Mouse (Mus musculus) kidney, postnatal 0 days (tissue): ENCODE results near the gene Tex44. TPM values are rescaled to one million over a fixed set of nuclear protein-coding genes. Genes with fewer than 3 reads are reported as not detected.

Experiments used
- ATAC-seq: fragments of 200-750 bp; cut with Nextera tagmentation; replicated peaks from 2 replicates; pipeline ENCODE4 v1.8.0; 2017; ENCODE audit warnings: low read depth, moderate number of reproducible peaks, moderate TSS enrichment, moderate library complexity; ENCODE audit not compliant: low FRiP score
- DNase-seq: peaks from one replicate; pipeline ENCODE4 v3.0.0-alpha.2; 2016; ENCODE audit warnings: low spot score
- H3K27ac ChIP-seq: fragments of 300-500 bp; sonication (generic); 2 replicates; pipeline ENCODE4 v1.5.1; 2014; ENCODE audit warnings: mild to moderate bottlenecking
- H3K27me3 ChIP-seq: fragments of 300-500 bp; sonication (generic); 2 replicates; pipeline ENCODE4 v1.6.1; 2014; ENCODE audit warnings: low read length, mixed read lengths; ENCODE audit not compliant: insufficient read depth
- H3K36me3 ChIP-seq: fragments of 300-500 bp; sonication (generic); 2 replicates; pipeline ENCODE4 v1.6.1; 2014; ENCODE audit warnings: low read length, mixed read lengths; ENCODE audit not compliant: insufficient read depth
- H3K4me1 ChIP-seq: fragments of 300-500 bp; sonication (generic); replicated peaks from 2 replicates; pipeline ENCODE4 v1.6.1; 2014; ENCODE audit warnings: antibody characterized with exemption, low read length, mixed read lengths; ENCODE audit not compliant: insufficient read depth
- H3K4me2 ChIP-seq: fragments of 300-500 bp; sonication (generic); 2 replicates; pipeline ENCODE4 v1.6.1; 2014; ENCODE audit warnings: mild to moderate bottlenecking, low read length, moderate library complexity, mixed read lengths
- H3K4me3 ChIP-seq: fragments of 300-500 bp; sonication (generic); replicated peaks from 2 replicates; pipeline ENCODE4 v1.5.1; 2014; ENCODE audit warnings: low read depth, low read length
- H3K9ac ChIP-seq: fragments of 300-500 bp; sonication (generic); 2 replicates; pipeline ENCODE4 v1.6.1; 2014; ENCODE audit warnings: low read depth, low read length
- H3K9me3 ChIP-seq: fragments of 300-500 bp; sonication (generic); replicated peaks from 2 replicates; pipeline ENCODE4 v1.6.1; 2016; ENCODE audit warnings: low read length, inconsistent platforms, mixed read lengths
- CTCF ChIP-seq: IDR thresholded peaks from 2 replicates; pipeline ENCODE4 v1.5.1; 2016; ENCODE audit warnings: antibody characterized with exemption, low read depth, mild to moderate bottlenecking, moderate library complexity
- WGBS: fragments of 180-500 bp; shearing (Covaris S2); extraction: QIAGEN DNeasy Blood & Tissue Kit; methylation state at CpG from one replicate; pipeline ENCODE4 v1.1.7; 2014; 5-methylcytosine and 5-hydroxymethylcytosine counted together
- polyA plus RNA-seq: library from polyadenylated mRNA; unstranded; fragments of >200 nt; fragmentation: Nextera tagmentation; extraction: Ambion mirVana; gene quantifications from 2 replicates; pipeline ENCODE4 v1.2.1, GENCODE M21; 2015

The Tex44 gene
- polyA plus RNA-seq, 1 experiment from 2014 or later, result not detected

GRCm38 (mm10) chr1:86393219-86393618, 32.9 kb upstream of the Tex44 start:
- ATAC-seq (no peak), DNase-seq (no peak)
- H3K27ac ChIP-seq, result no peak overlapping the region
- H3K9ac ChIP-seq, result no peak overlapping the region
- 65% methylated on average over 3 of the region's 3 CpGs for WGBS
- no peak overlapping the region for H3K4me2 ChIP-seq
- H3K9me3 ChIP-seq, result no peaks in the 10 kb centered on the region
- TF ChIP-seq CTCF, result no peak
- H3K27me3 ChIP-seq, result no peaks in the 10 kb centered on the region
- no peaks in the 10 kb centered on the region for H3K36me3 ChIP-seq
- H3K4me1 ChIP-seq, result no peaks in the 10 kb centered on the region
- H3K4me3 ChIP-seq, result no peak overlapping the region

GRCm38 (mm10) chr1:86394246-86394645, 31.9 kb upstream of the Tex44 start:
- H3K4me2 ChIP-seq, result no peak overlapping the region
- no peak for TF ChIP-seq CTCF
- no peak overlapping the region for H3K9ac ChIP-seq
- H3K27me3 ChIP-seq, result no peaks in the 10 kb centered on the region
- ATAC-seq (no peak), DNase-seq (no peak)
- no peak overlapping the region for H3K27ac ChIP-seq
- H3K9me3 ChIP-seq, result no peaks in the 10 kb centered on the region
- no peak overlapping the region for H3K4me3 ChIP-seq
- no peaks in the 10 kb centered on the region for H3K4me1 ChIP-seq
- 73% methylated on average over 3 of the region's 3 CpGs for WGBS
- no peaks in the 10 kb centered on the region for H3K36me3 ChIP-seq

GRCm38 (mm10) chr1:86395897-86396296, 30.2 kb upstream of the Tex44 start:
- Histone ChIP-seq H3K27ac (no peak overlapping the region), H3K4me2 (no peak overlapping the region), H3K4me1 (no peaks in the 10 kb centered on the region), H3K27me3 (no peaks in the 10 kb centered on the region), H3K9me3 (no peaks in the 10 kb centered on the region), H3K4me3 (no peak overlapping the region), H3K36me3 (no peaks in the 10 kb centered on the region), H3K9ac (no peak overlapping the region)
- ATAC-seq (no peak), DNase-seq (no peak)
- WGBS, result 75% methylated on average over 7 of the region's 7 CpGs
- TF ChIP-seq CTCF, result peak; percentile 46

- H3K9ac ChIP-seq, result no peak overlapping the region
- 75% methylated on average over 8 of the region's 8 CpGs for WGBS
- ATAC-seq (no peak), DNase-seq (no peak)
- no peak overlapping the region for H3K4me2 ChIP-seq
- H3K4me3 ChIP-seq, result no peak overlapping the region
- H3K9me3 ChIP-seq, result no peaks in the 10 kb centered on the region
- no peak for TF ChIP-seq CTCF
- H3K4me1 ChIP-seq, result no peaks in the 10 kb centered on the region
- no peak overlapping the region for H3K27ac ChIP-seq
- no peaks in the 10 kb centered on the region for H3K36me3 ChIP-seq
- no peaks in the 10 kb centered on the region for H3K27me3 ChIP-seq
Observed at GRCm38 (mm10) chr1:86397621-86398020, 28.5 kb upstream of the Tex44 start.

GRCm38 (mm10) chr1:86398222-86398621, 27.9 kb upstream of the Tex44 start:
- H3K27me3 ChIP-seq, result no peaks in the 10 kb centered on the region
- no peak overlapping the region for H3K4me2 ChIP-seq
- 40% methylated on average over 7 of the region's 7 CpGs for WGBS
- DNase-seq (no peak), ATAC-seq (no peak)
- no peak overlapping the region for H3K27ac ChIP-seq
- H3K4me3 ChIP-seq, result no peak overlapping the region
- H3K36me3 ChIP-seq, result no peaks in the 10 kb centered on the region
- no peaks in the 10 kb centered on the region for H3K9me3 ChIP-seq
- TF ChIP-seq CTCF, result no peak
- H3K9ac ChIP-seq, result no peak overlapping the region
- H3K4me1 ChIP-seq, result no peaks in the 10 kb centered on the region

GRCm38 (mm10) chr1:86399322-86399721, 26.8 kb upstream of the Tex44 start:
- H3K4me3 ChIP-seq, result no peak overlapping the region
- H3K4me1 ChIP-seq, result no peaks in the 10 kb centered on the region
- no peak overlapping the region for H3K4me2 ChIP-seq
- H3K9me3 ChIP-seq, result no peaks in the 10 kb centered on the region
- ATAC-seq (no peak), DNase-seq (no peak)
- TF ChIP-seq CTCF, result no peak
- no peak overlapping the region for H3K27ac ChIP-seq
- no peak overlapping the region for H3K9ac ChIP-seq
- no peaks in the 10 kb centered on the region for H3K36me3 ChIP-seq
- 82% methylated on average over 2 of the region's 3 CpGs for WGBS
- no peaks in the 10 kb centered on the region for H3K27me3 ChIP-seq

GRCm38 (mm10) chr1:86400096-86400754, 25.9 kb upstream of the Tex44 start:
- Histone ChIP-seq H3K4me2 (no peak overlapping the region), H3K27me3 (no peaks in the 10 kb centered on the region), H3K9me3 (no peaks in the 10 kb centered on the region), H3K27ac (no peak overlapping the region), H3K9ac (no peak overlapping the region), H3K4me1 (no peaks in the 10 kb centered on the region), H3K36me3 (no peaks in the 10 kb centered on the region), H3K4me3 (no peak overlapping the region)
- ATAC-seq, result no peak
- WGBS, result 53% methylated on average over 8 of the region's 8 CpGs
- TF ChIP-seq CTCF, result no peak
- no peak for DNase-seq
